Mouse (Mus musculus): Measurements from ENCODE around the gene Sdhaf4. TPM values are rescaled to one million over a fixed set of nuclear protein-coding genes. Genes with fewer than 3 reads are reported as not detected.

The Sdhaf4 gene
- total RNA-seq, 2 experiments from 2014 or later, result 15.2 to 28.9 TPM

DNA sequence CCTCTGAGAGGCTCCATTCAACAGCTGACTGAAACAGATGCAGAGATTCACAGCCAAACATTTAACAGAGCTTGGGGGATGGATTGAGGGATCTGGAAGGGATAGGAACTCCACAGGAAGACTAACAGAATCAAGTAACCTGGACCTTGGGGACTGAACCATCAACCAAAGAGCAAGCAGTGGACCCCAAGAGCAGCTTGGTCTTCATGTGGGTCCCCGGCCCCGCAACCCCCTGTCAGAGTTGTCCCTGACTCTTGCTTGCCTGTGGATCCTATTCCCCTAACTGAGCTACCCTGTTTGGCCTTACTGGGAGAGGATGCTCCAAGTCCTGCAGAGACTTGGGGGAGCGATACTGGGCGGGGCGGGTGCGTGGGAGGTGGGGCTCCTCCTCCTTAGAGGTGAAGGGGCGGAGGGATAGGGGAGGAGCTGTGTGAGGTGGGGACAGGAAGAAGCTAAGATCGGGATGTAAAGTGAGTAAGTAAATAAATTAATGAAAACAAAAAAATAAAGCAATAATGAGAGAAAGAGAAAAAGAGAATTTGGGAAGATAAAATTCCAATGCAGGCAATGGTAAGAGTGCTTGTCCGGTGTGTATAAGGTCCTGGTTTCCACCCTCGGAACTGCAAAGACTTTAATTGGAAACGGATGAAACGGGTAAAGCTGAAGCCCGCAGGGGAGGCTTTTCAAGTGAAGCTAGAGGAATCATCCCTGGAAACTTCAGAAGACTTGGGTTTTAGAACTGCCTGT is 46.6 kb downstream of the Sdhaf4 start:
- peak; percentile 89 for ATAC-seq (replicated peaks; ENCODE audit: low FRiP score, poor library complexity, severe bottlenecking)

DNA sequence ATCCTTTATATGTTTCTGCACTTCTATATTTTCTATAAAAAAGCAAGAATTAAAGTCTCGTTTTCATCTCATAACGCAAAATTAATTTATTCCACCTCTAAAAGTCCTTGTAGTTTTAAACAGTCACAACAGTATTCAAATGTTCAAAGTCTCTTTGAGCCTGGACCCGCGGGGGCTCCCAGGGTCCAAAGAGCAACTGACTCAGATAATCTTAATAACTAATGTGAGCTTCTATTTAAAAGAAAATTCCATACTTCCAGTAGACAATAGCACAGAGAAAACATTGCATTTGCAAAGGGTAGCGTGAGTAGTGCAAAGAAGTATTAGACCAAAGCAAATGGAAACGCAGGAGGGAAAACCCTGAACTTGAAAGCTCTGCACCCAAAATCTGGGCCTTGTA is 47.4 kb downstream of the Sdhaf4 start:
- no peak for ATAC-seq (replicated peaks; ENCODE audit: low FRiP score, poor library complexity, severe bottlenecking)

DNA sequence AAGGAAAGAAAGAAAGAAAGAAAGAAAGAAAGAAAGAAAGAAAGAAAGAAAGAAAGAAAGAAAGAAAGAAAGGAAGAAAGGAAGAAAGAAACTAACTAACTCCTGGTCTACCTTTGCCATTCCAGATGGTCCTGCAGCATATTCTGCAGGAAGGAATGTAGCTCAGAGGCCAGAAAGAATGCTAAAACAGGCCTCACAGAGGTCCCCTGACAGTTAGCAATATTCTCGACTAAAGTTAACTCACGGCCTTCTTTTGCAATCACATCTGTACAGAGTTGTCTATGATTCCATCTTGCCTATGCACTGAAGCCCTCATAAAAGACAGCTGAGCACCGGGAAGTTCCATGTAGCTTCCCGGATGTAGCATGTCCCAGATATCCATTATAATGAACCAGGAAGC is 49.9 kb downstream of the Sdhaf4 start:
- ATAC-seq (replicated peaks; ENCODE audit: low FRiP score, poor library complexity, severe bottlenecking), result no peak

DNA sequence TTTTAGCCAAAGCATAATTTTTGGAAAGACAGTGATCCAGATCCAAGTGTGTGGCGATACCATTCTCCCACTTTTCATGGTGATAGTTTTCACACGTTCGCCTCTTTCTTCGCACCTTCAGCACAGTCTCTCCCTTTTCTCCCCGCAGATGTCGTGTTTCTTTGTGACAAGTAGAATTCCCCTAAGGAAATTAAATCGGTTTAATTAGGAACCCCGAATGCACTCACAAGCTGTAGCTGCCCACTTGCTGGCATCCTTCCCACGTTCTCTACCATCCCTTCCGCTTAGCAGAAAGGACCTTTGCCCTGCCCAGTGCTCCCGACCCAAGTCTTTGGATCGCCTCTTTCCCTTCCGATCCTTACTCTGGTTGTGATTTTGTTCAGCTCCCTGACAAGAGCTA is 51.5 kb downstream of the Sdhaf4 start:
- no peak for ATAC-seq (replicated peaks; ENCODE audit: low FRiP score, poor library complexity, severe bottlenecking)

DNA sequence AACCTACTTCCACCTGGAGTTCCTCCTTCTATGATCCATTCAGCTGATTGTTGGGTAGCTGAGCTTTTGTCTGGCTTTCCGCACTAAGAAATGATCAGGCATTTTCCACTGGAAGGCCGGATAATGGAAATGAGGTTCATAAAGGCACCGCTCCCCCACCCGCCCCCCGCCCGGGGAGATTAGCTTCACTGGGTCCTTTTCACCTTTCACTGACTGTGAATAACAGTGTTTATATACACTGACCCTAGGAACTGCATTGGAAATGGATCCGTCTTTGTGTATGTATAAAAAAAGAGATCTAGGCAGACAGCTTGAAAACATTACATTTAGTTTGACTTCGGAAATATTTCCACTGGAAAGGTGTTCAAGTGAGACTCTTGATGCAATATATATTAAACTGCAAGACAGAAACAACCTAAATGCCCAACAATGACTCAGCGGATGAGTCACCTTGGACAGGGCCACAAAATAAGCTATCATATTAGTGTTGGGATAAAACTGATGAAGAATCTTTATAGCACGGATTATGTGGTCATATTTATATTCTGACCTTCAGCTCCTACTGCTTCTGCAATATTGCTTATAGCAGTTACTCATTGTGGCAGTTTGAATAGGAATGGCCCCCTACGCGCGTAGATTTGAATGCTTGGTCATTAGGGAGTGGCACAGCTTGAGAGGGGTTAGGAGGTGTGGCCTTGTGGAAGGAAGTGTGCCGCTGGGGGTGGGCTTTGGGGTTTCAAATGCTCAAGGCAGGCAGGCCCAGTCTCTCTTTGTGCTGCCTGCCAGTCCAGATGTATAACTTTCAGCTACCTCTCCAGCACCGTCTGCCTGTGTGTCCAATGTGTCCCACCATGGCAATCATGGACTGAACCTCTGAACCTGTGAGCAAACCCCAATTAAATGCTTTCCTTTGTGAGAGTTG is 56.4 kb downstream of the Sdhaf4 start:
- ATAC-seq (replicated peaks; ENCODE audit: low FRiP score, poor library complexity, severe bottlenecking), result no peak

DNA sequence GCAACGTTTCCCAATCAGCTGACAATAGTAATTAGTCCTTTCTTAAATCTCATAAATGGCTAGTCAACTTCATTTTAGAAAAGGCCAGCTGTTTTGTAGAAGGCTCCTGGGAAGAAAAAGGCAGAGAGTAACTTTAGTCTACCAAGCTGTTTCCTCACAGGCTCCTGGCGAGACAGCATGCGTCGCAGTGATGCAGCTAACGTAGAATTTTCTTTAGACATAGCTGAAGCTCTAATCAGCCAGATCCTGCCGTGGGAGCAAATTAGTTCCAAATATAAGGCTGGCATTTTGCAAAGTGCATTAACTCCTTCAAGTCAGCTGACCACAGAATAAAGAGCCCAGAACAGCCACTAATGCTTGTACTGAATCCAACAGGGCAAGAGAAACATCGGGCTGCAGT is 57.2 kb downstream of the Sdhaf4 start:
- no peak for ATAC-seq (replicated peaks; ENCODE audit: low FRiP score, poor library complexity, severe bottlenecking)

Other genes with a start within 250 kb of the Sdhaf4 start
- gene B3gat2, start 243.9 kb downstream of the Sdhaf4 start, total RNA-seq (2015; ENCODE audit: low replicate concordance), result not detected in 2 replicates
- gene B3gat2, start 243.9 kb downstream of the Sdhaf4 start, total RNA-seq (2017; ENCODE audit: low replicate concordance), result 0.15 and 4.6 TPM in 2 replicates
- 320 and 322 TPM in 2 replicates for gene Smap1, start 83.3 kb downstream of the Sdhaf4 start, total RNA-seq (2015; ENCODE audit: low replicate concordance)
- gene Smap1, start 83.3 kb downstream of the Sdhaf4 start, total RNA-seq (2017; ENCODE audit: low replicate concordance), result 212 and 220 TPM in 2 replicates
- gene Fam135a, start 94.7 kb upstream of the Sdhaf4 start, total RNA-seq (2015; ENCODE audit: low replicate concordance), result not detected in 2 replicates
- not detected in 2 replicates for gene Fam135a, start 94.7 kb upstream of the Sdhaf4 start, total RNA-seq (2017; ENCODE audit: low replicate concordance)
- not detected in 2 replicates for gene Col9a1, start 172.0 kb upstream of the Sdhaf4 start, total RNA-seq (2015; ENCODE audit: low replicate concordance)
- not detected in 2 replicates for gene Col9a1, start 172.0 kb upstream of the Sdhaf4 start, total RNA-seq (2017; ENCODE audit: low replicate concordance)

Measured in erythroid progenitor cell, adult 5-6 weeks (primary cell).